Mouse (Mus musculus): Measurements from ENCODE around the gene Rere.

DNA sequence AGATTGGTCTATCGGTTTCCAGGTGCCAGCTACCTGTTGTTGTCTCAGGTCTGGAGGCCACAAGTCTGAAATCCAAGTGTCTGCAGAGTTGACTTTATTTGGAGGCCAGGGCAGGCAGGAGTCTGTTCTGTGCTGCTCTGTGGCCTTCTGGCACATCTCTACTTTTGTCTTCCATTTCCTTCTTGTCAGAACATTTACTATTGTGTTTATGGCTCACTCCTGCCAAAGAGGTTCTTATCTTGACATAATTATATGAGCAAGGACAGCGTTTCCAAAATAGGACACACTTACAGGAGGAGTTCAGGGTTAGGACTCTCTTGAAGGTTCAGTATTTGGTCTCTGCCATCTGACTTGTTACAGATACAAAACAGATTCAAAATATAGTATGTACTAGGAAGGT is 30.0 kb downstream of the Rere start:
- TF ChIP-seq USF1 (IDR thresholded peaks at IDR 0.05; ENCODE audit: low read depth, low read length) (no peak), NELFE (IDR thresholded peaks at IDR 0.05; ENCODE audit: low read depth, low read length) (no peak), MAZ (IDR thresholded peaks at IDR 0.05; ENCODE audit: low read depth, low read length) (no peak), ELF1 (IDR thresholded peaks at IDR 0.05; ENCODE audit: low read depth, low read length) (no peak)

Data from CH12.LX (cell line).